Mouse (Mus musculus): Measurements from ENCODE around the gene Prpf4b. TPM values are rescaled to one million over a fixed set of nuclear protein-coding genes. Genes with fewer than 3 reads are reported as not detected.

Gene Prpf4b
- polyA plus RNA-seq (2014; fragmentation: Illumina TruSeq; extraction: RNeasy Lipid Tissue Mini Kit (QIAGEN cat#74804); ENCODE audit: low read depth, low replicate concordance) = 60.4 TPM

DNA sequence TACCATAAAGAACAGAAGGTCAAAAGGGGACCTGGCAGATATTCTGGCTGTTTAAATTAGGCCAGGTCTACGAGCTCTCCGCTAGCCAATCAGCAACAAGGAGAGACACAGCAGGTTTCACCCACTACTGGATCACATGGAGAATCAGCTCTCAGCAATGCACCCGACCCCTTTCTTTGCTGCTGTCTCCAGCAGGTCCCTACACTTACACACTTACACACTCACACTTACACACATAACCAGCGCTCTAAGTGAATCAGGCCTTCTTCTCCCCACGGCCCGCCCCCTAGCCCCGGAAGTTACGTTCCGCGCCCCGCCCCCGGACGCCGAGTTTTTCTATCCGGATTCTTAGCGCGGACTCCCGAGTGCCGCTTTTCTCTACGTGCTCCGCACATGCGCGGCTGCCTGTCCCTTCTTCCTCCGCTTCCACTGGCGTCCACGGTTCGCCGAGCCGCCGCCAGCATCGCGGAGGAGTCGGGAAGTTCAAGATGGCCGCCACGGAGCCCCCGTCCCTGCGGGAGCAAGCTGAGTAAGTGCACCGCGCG is at the start of gene Prpf4b:
TSS of gene Prpf4b (plus strand) at position 137 of the 545 bp plus-strand sequence.

DNA sequence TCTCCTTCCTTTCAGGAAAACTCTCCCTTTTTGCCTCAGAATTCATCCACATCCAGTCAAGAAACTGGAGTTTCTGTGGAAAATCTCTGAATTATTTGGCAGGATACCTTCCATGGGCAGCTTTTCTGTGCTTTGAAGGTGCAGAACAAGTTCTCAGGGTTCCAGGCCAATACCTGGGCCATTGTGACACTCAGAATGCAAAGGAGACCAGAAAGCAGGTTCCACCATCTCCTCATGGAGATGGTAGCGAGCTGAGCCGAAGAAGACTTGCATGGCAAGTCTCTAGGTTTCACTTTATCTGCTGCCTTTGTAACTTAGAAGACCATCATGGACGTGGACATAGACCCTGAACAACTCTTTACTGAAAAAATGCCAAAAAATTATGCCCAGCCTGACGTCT is 49.1 kb downstream of the Prpf4b start, which contains the start of the genes Fam217a and 4933417A18Rik:
TSS of gene Fam217a (minus strand) at position 101 of the 400 bp plus-strand sequence.
TSS of gene 4933417A18Rik (plus strand) at position 200 of the 400 bp plus-strand sequence.

Other genes with a start within 250 kb of the Prpf4b start
- 146 TPM for gene Pxdc1, start 221.8 kb upstream of the Prpf4b start, polyA plus RNA-seq (2014; fragmentation: Illumina TruSeq; extraction: RNeasy Lipid Tissue Mini Kit (QIAGEN cat#74804); ENCODE audit: low read depth, low replicate concordance)
- gene Fam50b, start 140.5 kb upstream of the Prpf4b start, polyA plus RNA-seq (2014; fragmentation: Illumina TruSeq; extraction: RNeasy Lipid Tissue Mini Kit (QIAGEN cat#74804); ENCODE audit: low read depth, low replicate concordance) = not detected
- gene Fam217a, start 49.0 kb downstream of the Prpf4b start, polyA plus RNA-seq (2014; fragmentation: Illumina TruSeq; extraction: RNeasy Lipid Tissue Mini Kit (QIAGEN cat#74804); ENCODE audit: low read depth, low replicate concordance) = 0.21 TPM
- not detected for gene 4933417A18Rik, start 49.1 kb downstream of the Prpf4b start, polyA plus RNA-seq (2014; fragmentation: Illumina TruSeq; extraction: RNeasy Lipid Tissue Mini Kit (QIAGEN cat#74804); ENCODE audit: low read depth, low replicate concordance)
- gene Eci3, start 88.5 kb downstream of the Prpf4b start, polyA plus RNA-seq (2014; fragmentation: Illumina TruSeq; extraction: RNeasy Lipid Tissue Mini Kit (QIAGEN cat#74804); ENCODE audit: low read depth, low replicate concordance) = 16.5 TPM
- 373 TPM for gene Eci2, start 151.8 kb downstream of the Prpf4b start, polyA plus RNA-seq (2014; fragmentation: Illumina TruSeq; extraction: RNeasy Lipid Tissue Mini Kit (QIAGEN cat#74804); ENCODE audit: low read depth, low replicate concordance)